Mouse (Mus musculus) adipose tissue, adult 10 weeks (tissue): ENCODE results near the gene Shcbp1l. TPM values are rescaled to one million over a fixed set of nuclear protein-coding genes. Genes with fewer than 3 reads are reported as not detected.

Experiments used
- polyA plus RNA-seq: library from polyadenylated mRNA; stranded (reverse); fragments of 350-450 nt; fragmentation: Illumina TruSeq; extraction: RNeasy Lipid Tissue Mini Kit (QIAGEN cat#74804); gene quantifications from one replicate; pipeline ENCODE4 v1.2.3, GENCODE M21; 2014; ENCODE audit warnings: low read depth, low replicate concordance

The Shcbp1l gene
- polyA plus RNA-seq, result 4.0 TPM

GRCm38 (mm10) chr1:153424770-153425584 is at the start of gene Shcbp1l:
Gene Shcbp1l, plus strand, starts transcription at chr1:153425162.

GRCm38 (mm10) chr1:153487500-153487879 is 62.5 kb downstream of the Shcbp1l start, which contains the start of gene Dhx9:
Gene Dhx9, minus strand, starts transcription at chr1:153487660.

Other genes starting within 250 kb of the Shcbp1l start
- gene Lamc2, start 238.7 kb upstream of the Shcbp1l start, polyA plus RNA-seq, result 14.5 TPM
- 84.0 TPM for gene Lamc1, start 92.4 kb upstream of the Shcbp1l start, polyA plus RNA-seq
- gene Dhx9, start 62.5 kb downstream of the Shcbp1l start, polyA plus RNA-seq, result 65.6 TPM
- 24.4 TPM for gene Npl, start 124.9 kb downstream of the Shcbp1l start, polyA plus RNA-seq
- not detected for gene Rgs8, start 227.9 kb downstream of the Shcbp1l start, polyA plus RNA-seq